Mouse (Mus musculus) hindbrain, embryonic 15.5 days (tissue): Measurements from ENCODE around the gene Nipsnap3a. TPM values are rescaled to one million over a fixed set of nuclear protein-coding genes. Genes with fewer than 3 reads are reported as not detected.

Experiments used
- polyA plus RNA-seq: library from polyadenylated mRNA; unstranded; fragments of >200 nt; fragmentation: Nextera tagmentation; extraction: Ambion mirVana; gene quantifications from 2 replicates; pipeline ENCODE4 v1.2.1, GENCODE M21; 2015

The Nipsnap3a gene
- polyA plus RNA-seq, 1 experiment from 2014 or later: not detected

Other genes with a start within 250 kb of the Nipsnap3a start
- gene Olfr275, start 174.7 kb upstream of the Nipsnap3a start, polyA plus RNA-seq: not detected in 2 replicates
- not detected in 2 replicates for gene Olfr273, start 130.0 kb upstream of the Nipsnap3a start, polyA plus RNA-seq
- gene Olfr272, start 70.1 kb upstream of the Nipsnap3a start, polyA plus RNA-seq: not detected in 2 replicates
- not detected in 2 replicates for gene Olfr270, start 24.7 kb upstream of the Nipsnap3a start, polyA plus RNA-seq
- gene Nipsnap3b, start 22.6 kb downstream of the Nipsnap3a start, polyA plus RNA-seq: 165 and 168 TPM in 2 replicates
- 10.1 and 11.1 TPM in 2 replicates for gene Abca1, start 170.6 kb downstream of the Nipsnap3a start, polyA plus RNA-seq